Mouse (Mus musculus): ENCODE results near the gene Cenpl. TPM values are rescaled to one million over a fixed set of nuclear protein-coding genes. Genes with fewer than 3 reads are reported as not detected.

Cenpl gene
- polyA plus RNA-seq, 1 experiment from 2014 or later: 46.1 TPM

GRCm38 (mm10) chr1:161039741-161040425 is 30.6 kb upstream of the Cenpl start:
- WGBS: 15% methylated on average over 3 of the region's 3 CpGs
- H3K36me3 ChIP-seq (ENCODE audit: control insufficient read depth, insufficient read depth, low read length): peaks cover 8% of the 10 kb centered on the region; the same call in 1 of the 2 replicates
- peak; percentile 71 for DNase-seq (ENCODE audit: low spot score)
- H3K9me3 ChIP-seq (ENCODE audit: control insufficient read depth, low read length): no peaks in the 10 kb centered on the region
- peak overlapping the region; percentile 71 for H3K27ac ChIP-seq (ENCODE audit: low read depth, low read length)
- H3K4me3 ChIP-seq (ENCODE audit: low read depth, low read length): no peak overlapping the region
- ATAC-seq (replicated peaks; ENCODE audit: low FRiP score): peak; percentile 47
- no peaks in the 10 kb centered on the region for H3K27me3 ChIP-seq (ENCODE audit: control insufficient read depth, insufficient read depth, low read length)
- H3K4me2 ChIP-seq (ENCODE audit: low read depth, low read length, severe bottlenecking): no peak overlapping the region
- peaks cover 7% of the 10 kb centered on the region for H3K4me1 ChIP-seq (replicated peaks; ENCODE audit: control insufficient read depth, insufficient read depth, low read length)
- no peak overlapping the region; the same call in 1 of the 2 replicates for H3K9ac ChIP-seq (ENCODE audit: low read length)

DNA sequence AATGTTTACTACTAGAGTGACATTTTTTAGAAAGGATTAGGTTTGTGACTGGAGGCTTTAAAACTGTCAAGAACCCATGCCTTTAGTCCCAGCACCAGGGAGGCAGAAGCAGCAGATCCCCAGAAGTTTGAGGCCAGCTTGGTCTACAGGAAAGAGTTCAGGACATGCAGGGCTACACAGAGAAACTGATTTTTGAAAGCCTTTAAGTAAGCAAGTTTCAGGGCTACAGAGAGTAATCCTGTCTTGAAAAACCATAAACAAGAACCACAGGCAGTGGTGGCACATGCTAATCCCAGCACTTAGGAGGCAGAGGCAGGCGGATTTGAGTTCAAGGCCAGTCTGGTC is 30.1 kb upstream of the Cenpl start:
- ATAC-seq (replicated peaks; ENCODE audit: low FRiP score) (no peak), DNase-seq (ENCODE audit: low spot score) (no peak)
- H3K27ac ChIP-seq (ENCODE audit: low read depth, low read length): peak overlapping the region; percentile 71
- H3K9me3 ChIP-seq (ENCODE audit: control insufficient read depth, low read length): no peaks in the 10 kb centered on the region
- no peak overlapping the region for H3K4me3 ChIP-seq (ENCODE audit: low read depth, low read length)
- no peak overlapping the region; the same call in 1 of the 2 replicates for H3K9ac ChIP-seq (ENCODE audit: low read length)
- peaks cover 8% of the 10 kb centered on the region; the same call in 1 of the 2 replicates for H3K36me3 ChIP-seq (ENCODE audit: control insufficient read depth, insufficient read depth, low read length)
- H3K4me1 ChIP-seq (replicated peaks; ENCODE audit: control insufficient read depth, insufficient read depth, low read length): peaks cover 7% of the 10 kb centered on the region
- WGBS: 57% methylated on average over 1 of the region's 1 CpGs
- H3K4me2 ChIP-seq (ENCODE audit: low read depth, low read length, severe bottlenecking): no peak overlapping the region
- no peaks in the 10 kb centered on the region for H3K27me3 ChIP-seq (ENCODE audit: control insufficient read depth, insufficient read depth, low read length)

DNA sequence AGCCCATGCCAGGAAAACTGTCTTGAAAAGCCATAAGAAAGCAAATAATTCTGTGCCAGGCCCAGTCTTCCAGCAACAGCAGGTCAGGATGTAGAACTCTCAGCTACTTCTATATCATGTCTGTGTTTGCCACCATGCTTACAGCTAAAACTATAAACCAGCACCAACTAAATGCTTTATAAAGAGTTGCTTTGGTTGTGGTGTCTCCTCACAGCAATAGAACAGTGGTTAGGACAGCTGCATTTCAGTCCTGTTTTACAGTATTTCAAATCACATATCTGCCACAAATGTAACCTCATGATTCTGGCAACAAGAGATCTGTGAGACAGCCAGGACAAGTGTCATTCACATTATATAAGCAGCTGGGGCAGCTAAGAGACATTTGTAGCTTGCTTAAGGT is 29.7 kb upstream of the Cenpl start:
- no peaks in the 10 kb centered on the region for H3K27me3 ChIP-seq (ENCODE audit: control insufficient read depth, insufficient read depth, low read length)
- H3K27ac ChIP-seq (ENCODE audit: low read depth, low read length): no peak overlapping the region
- peaks cover 7% of the 10 kb centered on the region for H3K4me1 ChIP-seq (replicated peaks; ENCODE audit: control insufficient read depth, insufficient read depth, low read length)
- H3K4me2 ChIP-seq (ENCODE audit: low read depth, low read length, severe bottlenecking): no peak overlapping the region
- no peaks in the 10 kb centered on the region for H3K9me3 ChIP-seq (ENCODE audit: control insufficient read depth, low read length)
- DNase-seq (ENCODE audit: low spot score) (no peak), ATAC-seq (replicated peaks; ENCODE audit: low FRiP score) (no peak)
- no peak overlapping the region for H3K4me3 ChIP-seq (ENCODE audit: low read depth, low read length)
- H3K36me3 ChIP-seq (ENCODE audit: control insufficient read depth, insufficient read depth, low read length): peaks cover 8% of the 10 kb centered on the region; the same call in 1 of the 2 replicates
- no peak overlapping the region for H3K9ac ChIP-seq (ENCODE audit: low read length)

DNA sequence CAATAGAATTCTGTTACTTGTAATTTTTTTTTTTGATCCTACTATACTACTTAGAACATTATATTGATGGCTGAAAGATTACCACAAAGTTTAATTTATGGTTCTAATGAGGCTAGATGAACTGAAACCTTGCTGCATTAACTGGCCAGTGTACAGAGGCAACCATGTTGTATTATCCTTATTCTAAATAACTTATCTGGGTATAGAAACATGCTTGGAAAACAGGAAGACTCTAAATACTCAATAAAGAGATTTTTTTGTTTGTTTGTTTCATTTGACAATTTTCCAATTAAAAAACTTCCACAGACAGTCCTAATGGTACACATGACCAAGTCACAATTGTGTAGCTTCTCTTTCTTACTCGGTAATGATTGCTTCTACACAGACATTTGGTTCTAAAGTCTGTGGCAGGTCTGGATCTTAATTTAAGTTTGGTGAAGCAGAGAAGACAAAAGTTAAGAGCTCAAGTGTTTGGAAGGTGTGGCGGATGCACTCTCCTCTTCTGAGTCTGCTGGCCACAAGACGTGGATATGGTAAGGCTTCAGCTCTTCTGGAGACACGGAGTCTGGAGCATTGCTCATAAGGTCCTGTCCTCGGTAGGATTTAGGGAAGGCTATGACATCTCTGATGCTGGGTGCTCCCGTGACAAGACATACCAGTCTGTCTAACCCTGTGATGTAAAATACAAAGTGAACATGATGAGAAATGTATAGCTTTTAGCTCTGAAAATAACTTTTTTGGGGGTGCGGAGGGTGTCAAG is 29.1 kb upstream of the Cenpl start:
- Histone ChIP-seq H3K27me3 (ENCODE audit: control insufficient read depth, insufficient read depth, low read length) (no peaks in the 10 kb centered on the region), H3K9ac (ENCODE audit: low read length) (no peak overlapping the region), H3K4me1 (replicated peaks; ENCODE audit: control insufficient read depth, insufficient read depth, low read length) (peaks cover 7% of the 10 kb centered on the region), H3K36me3 (ENCODE audit: control insufficient read depth, insufficient read depth, low read length) (peaks cover 8% of the 10 kb centered on the region; the same call in 1 of the 2 replicates), H3K4me3 (ENCODE audit: low read depth, low read length) (no peak overlapping the region), H3K27ac (ENCODE audit: low read depth, low read length) (no peak overlapping the region), H3K9me3 (ENCODE audit: control insufficient read depth, low read length) (no peaks in the 10 kb centered on the region), H3K4me2 (ENCODE audit: low read depth, low read length, severe bottlenecking) (no peak overlapping the region)
- 91% methylated on average over 7 of the region's 7 CpGs for WGBS
- DNase-seq (ENCODE audit: low spot score): no peak
- ATAC-seq (replicated peaks; ENCODE audit: low FRiP score): no peak

DNA sequence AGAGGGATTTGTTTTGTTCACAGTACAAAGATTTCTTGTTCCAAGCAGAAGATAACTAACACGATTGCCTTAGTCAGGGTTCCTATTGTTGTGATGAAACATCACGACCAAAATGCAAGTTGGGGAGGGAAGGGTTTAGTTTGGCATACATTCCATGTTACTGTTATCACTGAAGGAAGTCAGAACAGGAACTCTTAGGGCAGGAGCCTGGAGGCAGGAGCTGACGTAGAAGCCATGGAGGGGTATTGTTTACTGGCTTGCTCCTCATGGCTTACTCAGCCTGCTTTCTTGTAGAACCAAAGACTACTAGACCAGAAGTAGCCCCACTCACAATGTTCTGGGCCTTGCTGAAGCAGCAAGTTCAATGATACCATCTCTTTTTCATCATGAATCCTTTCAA is 23.5 kb upstream of the Cenpl start:
- WGBS: 94% methylated on average over 3 of the region's 3 CpGs
- ATAC-seq (replicated peaks; ENCODE audit: low FRiP score) (no peak), DNase-seq (ENCODE audit: low spot score) (no peak)
- Histone ChIP-seq H3K27me3 (ENCODE audit: control insufficient read depth, insufficient read depth, low read length) (no peaks in the 10 kb centered on the region), H3K4me1 (replicated peaks; ENCODE audit: control insufficient read depth, insufficient read depth, low read length) (no peaks in the 10 kb centered on the region), H3K27ac (ENCODE audit: low read depth, low read length) (no peak overlapping the region), H3K9me3 (ENCODE audit: control insufficient read depth, low read length) (no peaks in the 10 kb centered on the region), H3K36me3 (ENCODE audit: control insufficient read depth, insufficient read depth, low read length) (no peaks in the 10 kb centered on the region; the same call in 1 of the 2 replicates), H3K9ac (ENCODE audit: low read length) (no peak overlapping the region), H3K4me3 (ENCODE audit: low read depth, low read length) (no peak overlapping the region), H3K4me2 (ENCODE audit: low read depth, low read length, severe bottlenecking) (no peak overlapping the region)

DNA sequence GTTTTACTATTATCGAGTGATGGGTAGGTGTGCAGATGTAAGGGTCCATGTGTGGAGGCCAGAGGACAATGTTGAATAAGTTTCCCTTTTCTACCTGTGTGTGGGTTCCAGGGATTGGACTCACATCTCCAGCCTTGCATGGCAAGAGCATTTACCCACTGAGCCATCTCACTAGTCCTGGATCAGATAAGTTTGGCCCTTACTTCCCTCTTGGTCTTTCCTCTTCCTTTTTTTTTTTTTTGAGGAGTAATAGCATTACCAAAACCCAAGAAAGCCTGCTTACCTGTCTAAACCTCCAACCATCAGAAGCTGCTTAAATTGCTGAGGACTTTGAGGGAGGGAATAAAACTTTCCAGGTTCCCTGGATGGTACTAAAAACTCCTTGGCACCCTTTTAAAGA is 13.3 kb upstream of the Cenpl start:
- Histone ChIP-seq H3K9ac (ENCODE audit: low read length) (no peak overlapping the region), H3K4me1 (replicated peaks; ENCODE audit: control insufficient read depth, insufficient read depth, low read length) (no peaks in the 10 kb centered on the region), H3K27me3 (ENCODE audit: control insufficient read depth, insufficient read depth, low read length) (no peaks in the 10 kb centered on the region), H3K27ac (ENCODE audit: low read depth, low read length) (no peak overlapping the region), H3K36me3 (ENCODE audit: control insufficient read depth, insufficient read depth, low read length) (no peaks in the 10 kb centered on the region; the same call in 1 of the 2 replicates), H3K4me3 (ENCODE audit: low read depth, low read length) (no peak overlapping the region), H3K9me3 (ENCODE audit: control insufficient read depth, low read length) (no peaks in the 10 kb centered on the region), H3K4me2 (ENCODE audit: low read depth, low read length, severe bottlenecking) (no peak overlapping the region)
- WGBS: 92% methylated on average over 1 of the region's 1 CpGs
- DNase-seq (ENCODE audit: low spot score): no peak
- ATAC-seq (replicated peaks; ENCODE audit: low FRiP score): no peak

GRCm38 (mm10) chr1:161063351-161063750 is 7.2 kb upstream of the Cenpl start:
- Histone ChIP-seq H3K9me3 (ENCODE audit: control insufficient read depth, low read length) (no peaks in the 10 kb centered on the region), H3K27me3 (ENCODE audit: control insufficient read depth, insufficient read depth, low read length) (no peaks in the 10 kb centered on the region), H3K4me1 (replicated peaks; ENCODE audit: control insufficient read depth, insufficient read depth, low read length) (no peaks in the 10 kb centered on the region), H3K36me3 (ENCODE audit: control insufficient read depth, insufficient read depth, low read length) (no peaks in the 10 kb centered on the region), H3K9ac (ENCODE audit: low read length) (no peak overlapping the region), H3K4me3 (ENCODE audit: low read depth, low read length) (no peak overlapping the region), H3K4me2 (ENCODE audit: low read depth, low read length, severe bottlenecking) (no peak overlapping the region), H3K27ac (ENCODE audit: low read depth, low read length) (no peak overlapping the region)
- 90% methylated on average over 1 of the region's 1 CpGs for WGBS
- ATAC-seq (replicated peaks; ENCODE audit: low FRiP score) (no peak), DNase-seq (ENCODE audit: low spot score) (no peak)

- ATAC-seq (replicated peaks; ENCODE audit: low FRiP score): no peak
- WGBS: under 1% methylated on average over 12 of the region's 12 CpGs
Observed at GRCm38 (mm10) chr1:161071272-161071620, 733 bp downstream of the Cenpl start.

More at GRCm38 (mm10) chr1:161071272-161071620, 733 bp downstream of the Cenpl start:
- peak overlapping the region; percentile 31; the same call in 1 of the 2 replicates for H3K27ac ChIP-seq (ENCODE audit: low read depth, low read length)
- no peaks in the 10 kb centered on the region for H3K27me3 ChIP-seq (ENCODE audit: control insufficient read depth, insufficient read depth, low read length)
- H3K36me3 ChIP-seq (ENCODE audit: control insufficient read depth, insufficient read depth, low read length): no peaks in the 10 kb centered on the region
- peak overlapping the region; percentile 82 for H3K9ac ChIP-seq (ENCODE audit: low read length)
- no peak for DNase-seq (ENCODE audit: low spot score)
- peak overlapping the region; percentile 69 for H3K4me2 ChIP-seq (ENCODE audit: low read depth, low read length, severe bottlenecking)
- peaks cover 14% of the 10 kb centered on the region for H3K4me1 ChIP-seq (replicated peaks; ENCODE audit: control insufficient read depth, insufficient read depth, low read length)
- peak overlapping the region; percentile 82 for H3K4me3 ChIP-seq (ENCODE audit: low read depth, low read length)
- H3K9me3 ChIP-seq (ENCODE audit: control insufficient read depth, low read length): no peaks in the 10 kb centered on the region
